Mouse (Mus musculus): Measurements from ENCODE around the gene Bcas2.

Gene Bcas2

GRCm38 (mm10) chr3:103171505-103172267 lies at the start of gene Bcas2:
Gene Bcas2, plus strand, starts transcription at chr3:103171655.
- peak; percentile 97 for DNase-seq (ENCODE audit: low spot score)

GRCm38 (mm10) chr3:103123636-103124035 lies 47.8 kb upstream of the Bcas2 start:
- no peak for DNase-seq (ENCODE audit: low spot score)

- no peak for DNase-seq (ENCODE audit: low spot score)
These were observed 45.3 kb upstream of the Bcas2 start for GRCm38 (mm10) chr3:103126138-103126537.

- no peak for DNase-seq (ENCODE audit: low spot score)
These were observed 44.3 kb upstream of the Bcas2 start for GRCm38 (mm10) chr3:103127177-103127576.

GRCm38 (mm10) chr3:103127721-103128120 lies 43.7 kb upstream of the Bcas2 start:
- no peak for DNase-seq (ENCODE audit: low spot score)

GRCm38 (mm10) chr3:103128251-103128650 lies 43.2 kb upstream of the Bcas2 start:
- DNase-seq (ENCODE audit: low spot score) = no peak

GRCm38 (mm10) chr3:103129367-103130159 lies 41.9 kb upstream of the Bcas2 start:
- peak; percentile 69 for DNase-seq (ENCODE audit: low spot score)

- DNase-seq (ENCODE audit: low spot score) = peak; percentile 49
These were observed 41.2 kb upstream of the Bcas2 start for GRCm38 (mm10) chr3:103130236-103130751.

GRCm38 (mm10) chr3:103133098-103133497 lies 38.4 kb upstream of the Bcas2 start:
- DNase-seq (ENCODE audit: low spot score) = no peak

- no peak for DNase-seq (ENCODE audit: low spot score)
These were observed 34.9 kb upstream of the Bcas2 start for GRCm38 (mm10) chr3:103136414-103137077.

- no peak for DNase-seq (ENCODE audit: low spot score)
These were observed 32.4 kb upstream of the Bcas2 start for GRCm38 (mm10) chr3:103139047-103139446.

GRCm38 (mm10) chr3:103140095-103140838 lies 31.2 kb upstream of the Bcas2 start:
- DNase-seq (ENCODE audit: low spot score) = peak; percentile 9

GRCm38 (mm10) chr3:103141287-103141686 lies 30.2 kb upstream of the Bcas2 start:
- DNase-seq (ENCODE audit: low spot score) = peak; percentile 66

- DNase-seq (ENCODE audit: low spot score) = no peak
These were observed 29.1 kb upstream of the Bcas2 start for GRCm38 (mm10) chr3:103142366-103142765.

- DNase-seq (ENCODE audit: low spot score) = no peak
These were observed 26.1 kb upstream of the Bcas2 start for GRCm38 (mm10) chr3:103145336-103145735.

- DNase-seq (ENCODE audit: low spot score) = no peak
These were observed 25.7 kb upstream of the Bcas2 start for GRCm38 (mm10) chr3:103145791-103146190.

GRCm38 (mm10) chr3:103146330-103147166 lies 24.9 kb upstream of the Bcas2 start:
- DNase-seq (ENCODE audit: low spot score) = no peak

GRCm38 (mm10) chr3:103147775-103148174 lies 23.7 kb upstream of the Bcas2 start:
- no peak for DNase-seq (ENCODE audit: low spot score)

- no peak for DNase-seq (ENCODE audit: low spot score)
These were observed 22.5 kb upstream of the Bcas2 start for GRCm38 (mm10) chr3:103148941-103149340.

GRCm38 (mm10) chr3:103153761-103154160 lies 17.7 kb upstream of the Bcas2 start:
- no peak for DNase-seq (ENCODE audit: low spot score)
